Mouse (Mus musculus) kidney, postnatal 25 days (tissue): ENCODE data around the gene Zfp2.
A peak's percentile ranks its signal among the peaks of the same experiment; 100 is the strongest.

Experiments
- DNase-seq, 2 experiments: peaks; one replicate each; pipeline ENCODE4 v3.0.0; 2021; ENCODE audit warnings: mixed read lengths in 2 of 2

Zfp2 gene

GRCm38 (mm10) chr11:50915671-50916320 lies at the start of gene Zfp2:
Gene Zfp2 (minus strand): TSS chr11:50916165.
- DNase-seq, result peak; percentile 92 to 96

DNA sequence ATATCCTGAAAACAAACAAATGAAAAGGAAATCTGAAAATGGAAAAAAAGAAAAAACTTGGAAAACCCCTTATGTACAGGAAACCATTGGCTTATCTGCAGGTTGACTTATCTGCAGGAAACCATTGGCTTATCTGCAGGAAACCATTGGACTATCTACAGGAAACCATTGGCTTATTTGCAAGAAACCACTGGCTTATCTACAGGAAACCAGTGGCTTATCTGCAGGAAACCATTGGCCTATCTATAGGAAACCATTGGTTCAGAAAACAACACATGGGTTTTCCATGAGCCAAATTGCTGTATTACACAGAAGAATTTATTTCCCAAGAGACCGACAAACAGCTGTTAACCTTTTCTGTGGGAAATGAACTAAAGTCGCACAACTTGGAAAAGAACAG lies 48.9 kb upstream of the Zfp2 start:
- no peak for DNase-seq

DNA sequence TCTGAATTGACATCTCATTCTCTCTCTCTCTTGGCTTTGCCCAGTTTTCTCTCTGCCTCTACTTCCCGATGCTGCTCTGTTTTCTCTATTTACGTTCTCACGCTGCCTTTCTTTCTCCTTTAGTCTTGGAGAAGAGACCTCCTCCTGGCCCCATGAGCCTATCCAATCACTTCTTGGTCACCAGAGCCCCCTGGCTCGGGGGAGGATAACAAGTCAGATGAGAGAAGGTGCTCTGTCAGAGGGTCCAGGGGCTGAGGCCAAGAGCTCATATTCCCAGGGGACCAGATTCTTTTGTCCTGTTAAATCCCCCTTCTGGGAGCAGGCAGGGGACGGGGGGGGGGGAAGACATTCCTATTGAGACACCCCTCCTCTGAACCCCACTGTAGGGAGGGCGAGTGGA lies 37.7 kb upstream of the Zfp2 start, which contains the start of gene Prop1:
Gene Prop1, minus strand, starts transcription at position 101 of the 400 bp plus-strand sequence.
- DNase-seq, result no peak

DNA sequence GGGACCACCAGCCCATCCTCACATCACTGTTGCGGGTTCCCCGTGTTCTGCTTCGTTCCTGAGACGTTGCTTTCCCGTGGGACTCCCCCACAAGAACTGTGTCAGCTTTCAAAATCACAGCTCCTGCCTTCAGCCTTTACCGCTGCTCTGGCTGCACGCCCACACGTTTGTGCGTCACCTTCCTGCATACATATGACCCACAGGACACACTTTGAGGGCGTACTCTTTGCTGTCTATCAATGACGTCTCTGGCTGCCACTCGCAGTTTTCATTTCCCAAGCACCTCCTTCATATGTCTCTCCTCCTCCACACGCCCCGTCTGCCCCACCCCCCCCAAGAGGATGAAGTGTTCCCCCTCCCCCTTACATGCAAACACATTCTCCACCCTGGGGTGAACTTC lies 36.3 kb upstream of the Zfp2 start:
- DNase-seq, result peak in 1 of 2 experiments; percentile 17

DNA sequence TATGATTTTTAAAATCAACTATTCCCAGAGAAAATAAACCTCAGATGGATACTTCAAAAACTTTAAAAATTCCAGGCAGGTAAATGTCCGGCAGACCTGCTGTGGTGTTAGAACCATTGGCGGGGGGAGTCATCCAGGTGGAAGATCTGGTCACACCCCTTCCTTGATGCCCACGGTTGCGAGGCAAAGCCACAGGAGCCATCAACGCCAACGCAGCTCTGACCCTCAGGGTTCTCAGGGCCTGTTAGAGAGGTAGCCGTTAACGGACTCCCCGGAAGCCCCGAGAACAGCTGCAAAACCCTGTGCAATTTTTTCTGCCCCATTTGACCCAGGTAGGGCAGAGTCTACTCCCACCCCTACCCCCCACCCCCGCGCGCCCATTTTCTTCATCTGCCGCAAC lies 27.5 kb upstream of the Zfp2 start, which contains the start of gene 4933414I15Rik:
Gene 4933414I15Rik, minus strand, starts transcription at position 260 of the 400 bp plus-strand sequence.
- DNase-seq, result no peak

- no peak for DNase-seq
Measured at GRCm38 (mm10) chr11:50942386-50942785, 26.4 kb upstream of the Zfp2 start.

GRCm38 (mm10) chr11:50939621-50940366 lies 23.8 kb upstream of the Zfp2 start:
- DNase-seq, result peak; percentile 30 to 48

DNA sequence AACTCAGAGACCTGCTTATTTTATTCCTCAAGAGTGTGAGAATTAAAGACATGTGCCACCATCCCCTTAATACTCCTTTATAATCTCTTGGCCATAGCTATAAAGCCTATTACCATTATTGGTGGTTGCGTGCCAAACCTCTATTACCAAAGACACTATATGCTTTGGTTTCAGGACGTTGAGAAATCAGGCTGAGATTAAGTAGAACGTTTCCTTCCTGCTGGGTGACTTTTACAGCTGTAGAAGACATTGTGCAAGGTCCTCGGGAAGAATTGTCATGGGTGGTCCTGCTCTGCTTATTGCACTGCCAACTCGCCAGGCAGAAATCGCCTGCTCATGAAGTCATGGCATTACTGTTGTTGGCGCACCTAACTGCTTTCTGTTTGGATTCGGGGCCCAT lies 22.5 kb upstream of the Zfp2 start:
- DNase-seq, result no peak

GRCm38 (mm10) chr11:50932040-50932439 lies 16.1 kb upstream of the Zfp2 start:
- no peak for DNase-seq

- DNase-seq, result peak; percentile 91 to 92
Measured at GRCm38 (mm10) chr11:50931451-50931866, 15.5 kb upstream of the Zfp2 start, which contains the start of gene Zfp354b. Gene Zfp354b (minus strand): TSS chr11:50931633.

GRCm38 (mm10) chr11:50931021-50931420 lies 15.1 kb upstream of the Zfp2 start:
- DNase-seq, result peak; percentile 35 to 63

GRCm38 (mm10) chr11:50930469-50931014 lies 14.6 kb upstream of the Zfp2 start:
- DNase-seq, result no peak

- no peak for DNase-seq
Measured at GRCm38 (mm10) chr11:50914461-50914860, 1.5 kb downstream of the Zfp2 start.

DNA sequence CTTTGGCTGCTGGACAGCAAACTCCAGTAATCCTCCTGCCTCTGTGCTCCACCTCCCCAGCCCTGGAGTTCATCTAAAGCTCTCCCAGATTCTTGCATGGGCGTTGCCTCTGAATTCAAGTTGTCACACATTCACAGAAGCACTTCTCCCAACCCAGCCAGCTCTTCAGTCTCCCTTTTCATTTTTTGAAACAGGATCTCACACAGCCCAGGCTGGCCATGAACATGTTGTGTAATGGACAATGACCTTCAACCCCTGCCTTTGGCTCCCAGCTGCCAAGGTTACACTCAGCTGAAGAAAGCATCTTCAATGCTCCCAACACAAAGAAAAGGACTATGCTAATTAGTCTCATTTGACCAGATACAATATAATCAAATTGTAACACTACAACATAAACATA lies 2.7 kb downstream of the Zfp2 start:
- DNase-seq, result no peak

DNA sequence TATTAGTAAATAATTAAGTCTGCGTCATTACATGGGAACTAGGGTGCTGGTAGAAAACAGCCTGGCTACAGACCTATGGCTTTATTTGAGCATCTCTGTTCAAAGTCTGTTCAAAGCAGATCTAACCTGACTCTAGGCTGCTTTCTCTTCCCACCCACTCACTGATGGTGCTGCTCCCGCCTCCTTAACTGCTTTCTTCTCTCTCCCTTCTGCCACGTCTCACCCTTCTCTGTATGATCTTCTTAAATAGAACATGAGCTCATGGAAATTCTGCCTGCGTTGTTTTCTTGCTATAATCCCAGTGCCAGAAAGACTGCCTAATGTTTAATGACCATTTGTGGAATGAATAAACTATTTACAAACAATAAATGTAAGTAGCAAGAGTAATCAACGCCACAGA lies 7.8 kb downstream of the Zfp2 start:
- DNase-seq, result no peak

GRCm38 (mm10) chr11:50897359-50897758 lies 18.6 kb downstream of the Zfp2 start:
- no peak for DNase-seq

GRCm38 (mm10) chr11:50892441-50892840 lies 23.5 kb downstream of the Zfp2 start:
- DNase-seq, result no peak

- peak; percentile 91 to 93 for DNase-seq
Measured at GRCm38 (mm10) chr11:50887390-50888128, 28.4 kb downstream of the Zfp2 start, which contains the start of gene Zfp454. Gene Zfp454 (minus strand): TSS chr11:50887651.

DNA sequence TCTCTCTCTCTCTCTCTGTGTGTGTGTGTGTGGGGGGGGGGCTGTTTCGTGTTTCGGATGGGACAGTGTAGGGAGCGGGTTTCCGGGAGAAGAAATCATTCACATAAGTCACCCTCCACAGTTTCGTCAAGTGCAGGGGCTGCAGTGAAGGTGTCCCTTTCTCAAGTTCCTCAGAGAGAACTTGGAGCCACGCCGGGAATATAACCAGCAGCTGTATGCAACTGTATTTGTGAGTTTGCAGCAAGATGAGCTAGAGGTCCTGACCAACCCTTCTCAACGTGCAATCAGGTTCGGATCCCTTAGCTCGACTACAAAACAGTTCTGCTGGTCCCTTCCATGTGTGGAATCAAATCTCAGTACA lies 29.1 kb downstream of the Zfp2 start:
- DNase-seq, result peak in 1 of 2 experiments; percentile 15

GRCm38 (mm10) chr11:50886231-50886932 lies 29.6 kb downstream of the Zfp2 start:
- peak; percentile 23 to 47 for DNase-seq

GRCm38 (mm10) chr11:50883756-50884155 lies 32.2 kb downstream of the Zfp2 start:
- DNase-seq, result no peak

DNA sequence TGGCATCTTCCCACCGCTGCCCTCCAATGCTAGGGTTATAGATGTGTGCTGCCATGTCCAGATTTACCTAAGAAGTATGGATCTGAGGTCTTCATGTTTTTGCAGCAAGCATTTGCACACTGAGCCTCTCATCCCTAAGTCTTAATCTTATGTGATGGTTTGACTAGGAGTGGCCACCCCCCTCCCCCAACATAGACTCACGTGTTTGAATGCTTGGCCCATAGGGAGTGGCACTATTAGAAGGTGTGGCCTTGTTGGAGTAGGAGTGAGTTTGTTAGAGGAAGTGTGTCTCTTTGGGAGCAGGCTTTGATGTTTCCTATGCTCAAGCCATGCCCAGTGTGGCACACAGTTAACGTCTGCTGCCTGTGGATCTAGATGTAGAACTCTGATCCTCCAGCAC lies 37.3 kb downstream of the Zfp2 start:
- no peak for DNase-seq
